21 mouse cellular contexts compared by ENCODE assay signal in genomic region chr4:141603921-141604320, GRCm38 (mm10). TPM values are rescaled to one million over a fixed set of nuclear protein-coding genes. Genes with fewer than 3 reads are reported as not detected.
DNase-seq lines count a peak whose midpoint lies in the region; ATAC-seq and TF ChIP-seq lines count a peak whose summit lies in the region.
"Had no signal": no experiment of that assay in that cellular context is flagged by ENCODE, and none has a peak within 500 bp of the region (broad histone marks: within the 10 kb centered on the region; RNA-seq: fewer than 3 reads in every experiment).

No protein-coding gene starts in this region.

- no peaks in the 10 kb centered on the region for H3K36me3 ChIP-seq in heart, embryonic 15.5 days
- no peaks in the 10 kb centered on the region for H3K36me3 ChIP-seq in heart, adult 2 months (ENCODE audit: control insufficient read depth, insufficient read depth, low read length)
- H3K36me3 ChIP-seq in lung, embryonic 14.5 days (ENCODE audit: insufficient read depth) = no peaks in the 10 kb centered on the region
- no peaks in the 10 kb centered on the region for H3K36me3 ChIP-seq in embryonic facial prominence, embryonic 13.5 days
- no peaks in the 10 kb centered on the region for H3K36me3 ChIP-seq in stomach, embryonic 14.5 days (ENCODE audit: control insufficient read depth, insufficient read depth, low read length)
- H3K36me3 ChIP-seq in hindbrain, embryonic 13.5 days = no peaks in the 10 kb centered on the region
- H3K36me3 ChIP-seq in thymus, adult 2 months (ENCODE audit: control insufficient read depth, insufficient read depth, low read length) = no peaks in the 10 kb centered on the region
- H3K36me3 ChIP-seq: G1E; hindbrain, embryonic 12.5 days; midbrain, embryonic 15.5 days had no signal

- DNase-seq in heart, adult 2 months = no peak
- peak; percentile 21 for DNase-seq in lung, embryonic 14.5 days
- DNase-seq in lung, postnatal 10 days = no peak
- no peak for DNase-seq in thymus, adult 2 months
- DNase-seq: adrenal gland, adult 8-10 months; cerebellum, adult 18-20 months; heart, adult 18-20 months; layer of hippocampus, postnatal 36 days; right cerebral cortex, postnatal 14 days had no signal

- H3K9ac ChIP-seq in heart, embryonic 15.5 days = no peak overlapping the region
- no peak overlapping the region for H3K9ac ChIP-seq in heart, adult 2 months (ENCODE audit: low read depth, low read length)
- no peak overlapping the region for H3K9ac ChIP-seq in lung, embryonic 14.5 days
- no peak overlapping the region for H3K9ac ChIP-seq in embryonic facial prominence, embryonic 13.5 days
- H3K9ac ChIP-seq in stomach, embryonic 14.5 days (replicated peaks; ENCODE audit: low read depth, low read length) = no peak overlapping the region
- no peak overlapping the region for H3K9ac ChIP-seq in hindbrain, embryonic 13.5 days
- H3K9ac ChIP-seq: hindbrain, embryonic 12.5 days; liver, embryonic 14.5 days; midbrain, embryonic 15.5 days had no signal

- H3K9me3 ChIP-seq in heart, embryonic 15.5 days (replicated peaks) = no peaks in the 10 kb centered on the region
- H3K9me3 ChIP-seq in lung, embryonic 14.5 days (ENCODE audit: low read depth, low read length) = no peaks in the 10 kb centered on the region
- H3K9me3 ChIP-seq in embryonic facial prominence, embryonic 13.5 days = no peaks in the 10 kb centered on the region
- H3K9me3 ChIP-seq in stomach, embryonic 14.5 days (ENCODE audit: control insufficient read depth, low read depth, low read length) = no peaks in the 10 kb centered on the region
- no peaks in the 10 kb centered on the region for H3K9me3 ChIP-seq in hindbrain, embryonic 13.5 days
- H3K9me3 ChIP-seq: G1E; midbrain, embryonic 15.5 days had no signal

- no peak overlapping the region for H3K4me2 ChIP-seq in heart, embryonic 15.5 days
- H3K4me2 ChIP-seq in lung, embryonic 14.5 days = no peak overlapping the region
- no peak overlapping the region for H3K4me2 ChIP-seq in embryonic facial prominence, embryonic 13.5 days
- H3K4me2 ChIP-seq in stomach, embryonic 14.5 days (replicated peaks; ENCODE audit: low read depth, low read length) = no peak overlapping the region
- H3K4me2 ChIP-seq in hindbrain, embryonic 13.5 days = no peak overlapping the region
- H3K4me2 ChIP-seq: hindbrain, embryonic 12.5 days; midbrain, embryonic 15.5 days had no signal

- no peak overlapping the region for H3K4me3 ChIP-seq in heart, embryonic 15.5 days
- no peak overlapping the region for H3K4me3 ChIP-seq in heart, adult 2 months
- H3K4me3 ChIP-seq in lung, embryonic 14.5 days (ENCODE audit: low read depth, low read length) = no peak overlapping the region
- no peak overlapping the region for H3K4me3 ChIP-seq in embryonic facial prominence, embryonic 13.5 days
- no peak overlapping the region for H3K4me3 ChIP-seq in stomach, embryonic 14.5 days (ENCODE audit: low read depth, low read length)
- no peak overlapping the region for H3K4me3 ChIP-seq in hindbrain, embryonic 13.5 days
- no peak overlapping the region for H3K4me3 ChIP-seq in thymus, adult 2 months (ENCODE audit: control insufficient read depth, insufficient read depth, low read length)
- H3K4me3 ChIP-seq: hindbrain, embryonic 12.5 days; midbrain, embryonic 15.5 days had no signal

- H3K79me2 ChIP-seq in heart, adult 2 months (replicated peaks; ENCODE audit: control insufficient read depth, insufficient read depth, low read length) = no peaks in the 10 kb centered on the region

- no peak for TF ChIP-seq POLR2A in heart, adult 2 months (IDR thresholded peaks at IDR 0.05; ENCODE audit: insufficient read depth, low read depth, low read length)
- no peak for TF ChIP-seq POLR2A in thymus, adult 2 months (IDR thresholded peaks at IDR 0.05; ENCODE audit: control insufficient read depth, extremely low read depth, insufficient read depth, low read length, poor library complexity)

- no peaks in the 10 kb centered on the region for H3K27me3 ChIP-seq in heart, embryonic 15.5 days
- H3K27me3 ChIP-seq in heart, adult 2 months (ENCODE audit: control insufficient read depth, insufficient read depth, low read length) = no peaks in the 10 kb centered on the region
- H3K27me3 ChIP-seq in lung, embryonic 14.5 days (ENCODE audit: insufficient read depth, low read length) = no peaks in the 10 kb centered on the region
- H3K27me3 ChIP-seq in embryonic facial prominence, embryonic 13.5 days = no peaks in the 10 kb centered on the region
- H3K27me3 ChIP-seq in stomach, embryonic 14.5 days (ENCODE audit: control insufficient read depth, insufficient read depth, low read length) = no peaks in the 10 kb centered on the region
- H3K27me3 ChIP-seq in hindbrain, embryonic 13.5 days = peaks cover 15% of the 10 kb centered on the region; the same call in 1 of the 2 replicates
- peaks cover 3% of the 10 kb centered on the region; the same call in 1 of the 2 replicates for H3K27me3 ChIP-seq in thymus, adult 2 months (ENCODE audit: control insufficient read depth, insufficient read depth, low read length)
- H3K27me3 ChIP-seq: midbrain, embryonic 15.5 days had no signal

- no peak for ATAC-seq in heart, embryonic 15.5 days (replicated peaks; ENCODE audit: insufficient number of reproducible peaks, insufficient read depth, low FRiP score, low read depth)
- ATAC-seq in lung, embryonic 14.5 days (ENCODE audit: insufficient read depth) = peak; percentile 21
- no peak for ATAC-seq in embryonic facial prominence, embryonic 13.5 days (ENCODE audit: insufficient number of reproducible peaks, insufficient read depth, low FRiP score, low TSS enrichment, low read depth)
- 0 out of 2 replicates have a peak, but pooled peaks have one; percentile 16 for ATAC-seq in stomach, embryonic 14.5 days (ENCODE audit: insufficient number of reproducible peaks, insufficient read depth, low FRiP score, low read depth)
- no peak for ATAC-seq in hindbrain, embryonic 13.5 days (ENCODE audit: low FRiP score)
- ATAC-seq: forebrain, embryonic 14.5 days; midbrain, embryonic 15.5 days had no signal

- TF ChIP-seq EP300 in heart, adult 2 months (IDR thresholded peaks at IDR 0.05; ENCODE audit: insufficient read depth, low read depth, low read length) = no peak

- TF ChIP-seq CTCF in heart, adult 2 months (IDR thresholded peaks at IDR 0.05) = no peak
- no peak for TF ChIP-seq CTCF in lung, embryonic 14.5 days (IDR thresholded peaks at IDR 0.05; ENCODE audit: low read depth)
- TF ChIP-seq CTCF in thymus, adult 2 months (IDR thresholded peaks at IDR 0.05; ENCODE audit: borderline replicate concordance, control insufficient read depth, extremely low read depth, insufficient read depth, low read length, poor library complexity) = no peak

- peak overlapping the region; percentile 67 for H3K27ac ChIP-seq in heart, embryonic 15.5 days
- H3K27ac ChIP-seq in heart, adult 2 months = no peak overlapping the region; the same call in 1 of the 2 replicates
- H3K27ac ChIP-seq in lung, embryonic 14.5 days (ENCODE audit: low read depth) = peak overlapping the region; percentile 83
- H3K27ac ChIP-seq in embryonic facial prominence, embryonic 13.5 days = peak overlapping the region; percentile 48; the same call in 1 of the 2 replicates
- peak overlapping the region; percentile 76; the same call in 1 of the 2 replicates for H3K27ac ChIP-seq in stomach, embryonic 14.5 days (ENCODE audit: low read length)
- H3K27ac ChIP-seq in hindbrain, embryonic 13.5 days = no peak overlapping the region
- no peak overlapping the region for H3K27ac ChIP-seq in thymus, adult 2 months (ENCODE audit: control insufficient read depth, insufficient read depth, low read length)
- H3K27ac ChIP-seq: hindbrain, embryonic 12.5 days; liver, embryonic 14.5 days; midbrain, embryonic 15.5 days had no signal

- 59% methylated on average over 4 of the region's 4 CpGs for WGBS in heart, embryonic 15.5 days
- WGBS in heart, adult 2 months = 69% methylated on average over 4 of the region's 4 CpGs
- 64% methylated on average over 4 of the region's 4 CpGs for WGBS in lung, embryonic 14.5 days
- WGBS in embryonic facial prominence, embryonic 13.5 days = 60% methylated on average over 4 of the region's 4 CpGs
- WGBS in stomach, embryonic 14.5 days = 48% methylated on average over 4 of the region's 4 CpGs
- WGBS in hindbrain, embryonic 13.5 days = 83% methylated on average over 4 of the region's 4 CpGs
- WGBS in thymus, adult 2 months = 82% methylated on average over 4 of the region's 4 CpGs

- intact Hi-C loops in heart, adult 2 months (cut with DNase I) = no loop called here

- peaks cover 54% of the 10 kb centered on the region for H3K4me1 ChIP-seq in heart, embryonic 15.5 days (replicated peaks)
- peaks cover 26% of the 10 kb centered on the region for H3K4me1 ChIP-seq in heart, adult 2 months (ENCODE audit: control insufficient read depth, insufficient read depth, low read length)
- peaks cover 21% of the 10 kb centered on the region for H3K4me1 ChIP-seq in lung, embryonic 14.5 days (ENCODE audit: insufficient read depth)
- peaks cover 20% of the 10 kb centered on the region for H3K4me1 ChIP-seq in embryonic facial prominence, embryonic 13.5 days
- peaks cover 16% of the 10 kb centered on the region; the same call in 1 of the 2 replicates for H3K4me1 ChIP-seq in stomach, embryonic 14.5 days (ENCODE audit: control insufficient read depth, insufficient read depth, low read length)
- peaks cover 22% of the 10 kb centered on the region for H3K4me1 ChIP-seq in hindbrain, embryonic 13.5 days (replicated peaks)
- H3K4me1 ChIP-seq in thymus, adult 2 months (replicated peaks; ENCODE audit: control insufficient read depth, insufficient read depth, low read length) = no peaks in the 10 kb centered on the region

RNA-seq across cellular contexts. Expression of gene Fblim1, which starts 2.0 kb away (rescaled TPM):
- 48.4 and 59.1 TPM in 2 replicates for polyA plus RNA-seq in heart, embryonic 15.5 days (2015; fragmentation: Nextera tagmentation; extraction: Ambion mirVana)
- total RNA-seq in heart, adult 2 months (2021) = 100 to 1,000 TPM; 236 to 263 TPM
- polyA plus RNA-seq in heart, adult 2 months (2012; rRNA removed) = 297 and 303 TPM in 2 replicates
- polyA plus RNA-seq in lung, embryonic 14.5 days (2014; fragmentation: Nextera tagmentation; extraction: Ambion mirVana) = 83.6 and 89.2 TPM in 2 replicates
- 49.0 and 56.1 TPM in 2 replicates for polyA plus RNA-seq in embryonic facial prominence, embryonic 13.5 days (2015; fragmentation: Nextera tagmentation; extraction: Ambion mirVana)
- polyA plus RNA-seq in stomach, embryonic 14.5 days (2014; fragmentation: Nextera tagmentation; extraction: Ambion mirVana) = 94.9 and 98.0 TPM in 2 replicates
- 41.0 and 43.3 TPM in 2 replicates for polyA plus RNA-seq in hindbrain, embryonic 13.5 days (2015; fragmentation: Nextera tagmentation; extraction: Ambion mirVana)
- 9.5 and 16.2 TPM in 2 replicates for polyA plus RNA-seq in thymus, adult 2 months (2012; rRNA removed)
- total RNA-seq: megakaryocyte, adult 5-6 weeks had no signal
- polyA plus RNA-seq: G1E had no signal

RNA-seq across cellular contexts. Expression of gene Tmem82, which starts 14.5 kb away (rescaled TPM):
- 1.0 and 1.2 TPM in 2 replicates for polyA plus RNA-seq in heart, embryonic 15.5 days (2015; fragmentation: Nextera tagmentation; extraction: Ambion mirVana)
- total RNA-seq in heart, adult 2 months (2021) = 10 to 100 TPM; 16.5 to 20.2 TPM
- 35.5 and 36.6 TPM in 2 replicates for polyA plus RNA-seq in heart, adult 2 months (2012; rRNA removed)
- polyA plus RNA-seq in lung, embryonic 14.5 days (2014; fragmentation: Nextera tagmentation; extraction: Ambion mirVana) = 0.38 and 0.50 TPM in 2 replicates
- 0.47 and 0.74 TPM in 2 replicates for polyA plus RNA-seq in embryonic facial prominence, embryonic 13.5 days (2015; fragmentation: Nextera tagmentation; extraction: Ambion mirVana)
- polyA plus RNA-seq in stomach, embryonic 14.5 days (2014; fragmentation: Nextera tagmentation; extraction: Ambion mirVana) = 0.29 and 0.32 TPM in 2 replicates
- polyA plus RNA-seq in hindbrain, embryonic 13.5 days (2015; fragmentation: Nextera tagmentation; extraction: Ambion mirVana) = 0.25 and 0.43 TPM in 2 replicates
- 1.2 and 2.8 TPM in 2 replicates for polyA plus RNA-seq in thymus, adult 2 months (2012; rRNA removed)
- polyA plus RNA-seq: C2C12; forebrain, embryonic 14.5 days; G1E had no signal

RNA-seq across cellular contexts. Expression of gene Slc25a34, which starts 19.7 kb away (rescaled TPM):
- 0.76 and 0.96 TPM in 2 replicates for polyA plus RNA-seq in heart, embryonic 15.5 days (2015; fragmentation: Nextera tagmentation; extraction: Ambion mirVana)
- 100 to 1,000 TPM; 118 to 132 TPM for total RNA-seq in heart, adult 2 months (2021)
- polyA plus RNA-seq in heart, adult 2 months (2012; rRNA removed) = 183 and 258 TPM in 2 replicates
- not detected in 2 replicates for polyA plus RNA-seq in lung, embryonic 14.5 days (2014; fragmentation: Nextera tagmentation; extraction: Ambion mirVana)
- polyA plus RNA-seq in embryonic facial prominence, embryonic 13.5 days (2015; fragmentation: Nextera tagmentation; extraction: Ambion mirVana) = 0.12 TPM in 1 of 2 replicates, not detected in the other
- polyA plus RNA-seq in stomach, embryonic 14.5 days (2014; fragmentation: Nextera tagmentation; extraction: Ambion mirVana) = not detected in 2 replicates
- polyA plus RNA-seq in hindbrain, embryonic 13.5 days (2015; fragmentation: Nextera tagmentation; extraction: Ambion mirVana) = 0.26 TPM in 1 of 2 replicates, not detected in the other
- 2.6 and 12.3 TPM in 2 replicates for polyA plus RNA-seq in thymus, adult 2 months (2012; rRNA removed)
- total RNA-seq: megakaryocyte, adult 5-6 weeks had no signal
- polyA plus RNA-seq: forebrain, embryonic 14.5 days; G1E; hindbrain, embryonic 12.5 days; limb, embryonic 11.5 days had no signal

Comparison
In these comparisons a context has a peak if more than half of its experiments do, and no peak if none do; other contexts are left out.
1. H3K27ac ChIP-seq: peak in heart, embryonic 15.5 days (single experiment), lung, embryonic 14.5 days (single experiment), embryonic facial prominence, embryonic 13.5 days (single experiment) and stomach, embryonic 14.5 days (single experiment); none in heart, adult 2 months (single experiment), hindbrain, embryonic 13.5 days (single experiment) and thymus, adult 2 months (single experiment).
2. RNA of gene Slc25a34, which starts 19.7 kb away (polyA plus RNA-seq): 183 to 258 TPM in heart, adult 2 months; 2.6 to 12.3 TPM in thymus, adult 2 months, 0.76 to 0.96 TPM in heart, embryonic 15.5 days, 0.26 TPM in hindbrain, embryonic 13.5 days, 0.12 TPM in embryonic facial prominence, embryonic 13.5 days, not detected in lung, embryonic 14.5 days and not detected in stomach, embryonic 14.5 days; every median in the first group is over 10 times any median in the second.
3. ATAC-seq: peak in lung, embryonic 14.5 days (single experiment) and stomach, embryonic 14.5 days (single experiment); none in heart, embryonic 15.5 days (single experiment), embryonic facial prominence, embryonic 13.5 days (single experiment) and hindbrain, embryonic 13.5 days (single experiment).